Mouse (Mus musculus): ENCODE measurements around the gene Parn. TPM values are rescaled to one million over a fixed set of nuclear protein-coding genes. Genes with fewer than 3 reads are reported as not detected.
A peak's percentile ranks its signal among the peaks of the same experiment; 100 is the strongest.

The Parn gene
- polyA plus RNA-seq, 1 experiment, result 15.1 TPM

- H3K4me3 ChIP-seq (ENCODE audit: insufficient read depth, low read depth, low read length), result no peak overlapping the region
- no peaks in the 10 kb centered on the region for H3K36me3 ChIP-seq (ENCODE audit: control insufficient read depth, insufficient read depth, low read length)
- TF ChIP-seq POLR2A (IDR thresholded peaks at IDR 0.05; ENCODE audit: low read depth, low read length) (no peak), CTCF (conservative IDR thresholded peaks at IDR 0.05; ENCODE audit: insufficient read depth, insufficient read length, low read depth, low read length) (no peak)
- no peak overlapping the region for H3K27ac ChIP-seq (ENCODE audit: insufficient read depth, low read depth, low read length)
- no peaks in the 10 kb centered on the region for H3K27me3 ChIP-seq (replicated peaks; ENCODE audit: control insufficient read depth, insufficient read depth, low read length)
- peak; percentile 6 for DNase-seq
- H3K4me1 ChIP-seq (ENCODE audit: control insufficient read depth, insufficient read depth, low read length), result no peaks in the 10 kb centered on the region
- WGBS, result 60% methylated on average over 1 of the region's 1 CpGs
These were observed 88.0 kb downstream of the Parn start for GRCm38 (mm10) chr16:13580016-13580415.

DNA sequence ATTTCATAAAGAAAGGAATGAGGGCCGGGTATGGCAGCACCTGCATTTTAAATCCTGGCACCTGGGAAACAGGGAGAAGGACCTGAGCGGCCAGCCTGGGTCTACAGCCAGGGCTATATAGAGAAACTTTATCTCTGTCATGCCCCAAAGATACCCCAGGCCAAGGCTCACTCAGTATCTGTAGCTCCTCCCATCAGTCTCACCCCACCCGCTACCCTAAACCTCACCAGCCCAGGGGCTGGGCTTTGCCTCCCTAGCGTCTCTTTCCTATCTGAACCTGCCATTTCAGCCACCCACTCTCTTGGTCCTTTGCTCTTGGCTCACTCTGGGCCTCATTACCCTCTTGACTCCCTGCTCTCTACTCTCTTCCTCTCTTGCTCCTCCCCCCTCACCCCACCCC is 92.7 kb downstream of the Parn start:
- no peak for TF ChIP-seq CTCF (conservative IDR thresholded peaks at IDR 0.05; ENCODE audit: insufficient read depth, insufficient read length, low read depth, low read length)
- TF ChIP-seq POLR2A (IDR thresholded peaks at IDR 0.05; ENCODE audit: low read depth, low read length), result no peak
- 82% methylated on average over 4 of the region's 4 CpGs for WGBS
- DNase-seq, result no peak
- H3K4me1 ChIP-seq (ENCODE audit: control insufficient read depth, insufficient read depth, low read length), result no peaks in the 10 kb centered on the region
- H3K27me3 ChIP-seq (replicated peaks; ENCODE audit: control insufficient read depth, insufficient read depth, low read length), result no peaks in the 10 kb centered on the region
- no peaks in the 10 kb centered on the region for H3K36me3 ChIP-seq (ENCODE audit: control insufficient read depth, insufficient read depth, low read length)
- H3K27ac ChIP-seq (ENCODE audit: insufficient read depth, low read depth, low read length), result no peak overlapping the region
- H3K4me3 ChIP-seq (ENCODE audit: insufficient read depth, low read depth, low read length), result no peak overlapping the region

- no peak for DNase-seq
- H3K36me3 ChIP-seq (ENCODE audit: control insufficient read depth, insufficient read depth, low read length), result no peaks in the 10 kb centered on the region
- TF ChIP-seq CTCF (conservative IDR thresholded peaks at IDR 0.05; ENCODE audit: insufficient read depth, insufficient read length, low read depth, low read length) (no peak), POLR2A (IDR thresholded peaks at IDR 0.05; ENCODE audit: low read depth, low read length) (no peak)
- H3K27ac ChIP-seq (ENCODE audit: insufficient read depth, low read depth, low read length), result no peak overlapping the region
- no peaks in the 10 kb centered on the region for H3K4me1 ChIP-seq (ENCODE audit: control insufficient read depth, insufficient read depth, low read length)
- H3K27me3 ChIP-seq (replicated peaks; ENCODE audit: control insufficient read depth, insufficient read depth, low read length), result no peaks in the 10 kb centered on the region
- no peak overlapping the region for H3K4me3 ChIP-seq (ENCODE audit: insufficient read depth, low read depth, low read length)
- 98% methylated on average over 2 of the region's 2 CpGs for WGBS
These were observed 99.7 kb downstream of the Parn start for GRCm38 (mm10) chr16:13568280-13568679.

DNA sequence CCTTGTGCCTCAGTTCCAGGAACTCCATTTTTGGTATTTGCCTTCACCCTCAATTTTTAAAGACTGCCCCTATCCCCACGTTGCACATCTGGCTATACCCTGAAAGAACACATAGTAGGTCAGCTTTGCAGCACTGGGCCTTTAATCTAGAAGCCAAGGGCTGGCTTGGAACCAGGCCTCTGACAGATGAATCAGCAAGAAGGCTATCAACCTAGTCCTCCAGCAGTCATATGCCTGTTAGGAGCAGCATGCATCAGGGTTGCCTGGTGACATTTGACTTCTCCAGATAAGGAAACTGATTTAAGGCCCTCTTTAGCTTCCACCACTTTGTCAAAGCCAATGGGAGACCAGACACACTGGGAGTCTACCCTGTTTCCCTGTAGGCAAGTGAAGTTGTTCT is 100.4 kb downstream of the Parn start:
- DNase-seq, result no peak
- 90% methylated on average over 1 of the region's 1 CpGs for WGBS
- no peaks in the 10 kb centered on the region for H3K36me3 ChIP-seq (ENCODE audit: control insufficient read depth, insufficient read depth, low read length)
- no peaks in the 10 kb centered on the region for H3K4me1 ChIP-seq (ENCODE audit: control insufficient read depth, insufficient read depth, low read length)
- H3K4me3 ChIP-seq (ENCODE audit: insufficient read depth, low read depth, low read length), result no peak overlapping the region
- no peak overlapping the region for H3K27ac ChIP-seq (ENCODE audit: insufficient read depth, low read depth, low read length)
- no peaks in the 10 kb centered on the region for H3K27me3 ChIP-seq (replicated peaks; ENCODE audit: control insufficient read depth, insufficient read depth, low read length)
- TF ChIP-seq POLR2A (IDR thresholded peaks at IDR 0.05; ENCODE audit: low read depth, low read length), result no peak
- no peak for TF ChIP-seq CTCF (conservative IDR thresholded peaks at IDR 0.05; ENCODE audit: insufficient read depth, insufficient read length, low read depth, low read length)

DNA sequence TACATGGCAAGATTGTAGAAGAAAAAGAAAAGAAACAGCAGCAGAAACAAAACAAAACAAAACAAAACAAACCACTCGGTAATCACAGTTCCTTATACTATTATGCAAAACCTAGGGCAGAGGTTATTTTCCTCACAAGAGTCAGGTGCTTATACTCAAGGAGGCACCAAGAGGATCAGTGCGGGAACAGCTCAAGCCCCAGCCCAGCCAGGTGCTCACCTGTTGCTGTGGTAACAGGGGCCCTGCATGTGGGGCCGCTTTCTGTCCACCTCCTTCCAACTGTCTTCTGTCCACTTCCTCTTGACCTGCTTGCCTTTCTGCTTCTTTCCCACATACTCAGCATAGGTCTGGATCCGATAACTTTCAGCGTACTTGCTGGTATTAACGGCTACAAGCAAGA is 101.6 kb downstream of the Parn start:
- no peak overlapping the region for H3K4me3 ChIP-seq (ENCODE audit: insufficient read depth, low read depth, low read length)
- H3K4me1 ChIP-seq (ENCODE audit: control insufficient read depth, insufficient read depth, low read length), result no peaks in the 10 kb centered on the region
- 88% methylated on average over 6 of the region's 6 CpGs for WGBS
- H3K27ac ChIP-seq (ENCODE audit: insufficient read depth, low read depth, low read length), result no peak overlapping the region
- H3K36me3 ChIP-seq (ENCODE audit: control insufficient read depth, insufficient read depth, low read length), result no peaks in the 10 kb centered on the region
- TF ChIP-seq POLR2A (IDR thresholded peaks at IDR 0.05; ENCODE audit: low read depth, low read length) (no peak), CTCF (conservative IDR thresholded peaks at IDR 0.05; ENCODE audit: insufficient read depth, insufficient read length, low read depth, low read length) (no peak)
- H3K27me3 ChIP-seq (replicated peaks; ENCODE audit: control insufficient read depth, insufficient read depth, low read length), result no peaks in the 10 kb centered on the region
- DNase-seq, result no peak

DNA sequence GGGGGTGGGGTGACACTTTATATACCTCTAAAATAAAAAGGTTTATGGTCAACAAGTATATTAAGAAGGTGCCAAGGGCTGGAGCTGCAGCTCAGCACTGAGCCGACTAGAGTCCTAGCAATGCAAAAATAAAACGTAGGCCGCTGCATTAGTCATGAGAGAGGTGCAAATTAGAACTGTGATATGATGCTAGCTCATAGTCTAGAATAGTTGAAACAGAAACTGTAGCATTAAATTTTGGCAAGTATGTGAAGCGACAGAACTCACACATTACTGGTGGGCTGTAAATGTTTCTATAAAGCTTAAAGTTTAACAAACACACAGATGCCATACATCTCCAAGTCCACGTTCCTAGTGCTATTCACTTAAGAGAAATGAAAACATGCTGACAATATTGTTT is 102.7 kb downstream of the Parn start:
- 87% methylated on average over 5 of the region's 5 CpGs for WGBS
- Histone ChIP-seq H3K27me3 (replicated peaks; ENCODE audit: control insufficient read depth, insufficient read depth, low read length) (no peaks in the 10 kb centered on the region), H3K36me3 (ENCODE audit: control insufficient read depth, insufficient read depth, low read length) (no peaks in the 10 kb centered on the region), H3K27ac (ENCODE audit: insufficient read depth, low read depth, low read length) (no peak overlapping the region), H3K4me3 (ENCODE audit: insufficient read depth, low read depth, low read length) (no peak overlapping the region), H3K4me1 (ENCODE audit: control insufficient read depth, insufficient read depth, low read length) (no peaks in the 10 kb centered on the region)
- TF ChIP-seq POLR2A (IDR thresholded peaks at IDR 0.05; ENCODE audit: low read depth, low read length) (no peak), CTCF (conservative IDR thresholded peaks at IDR 0.05; ENCODE audit: insufficient read depth, insufficient read length, low read depth, low read length) (no peak)
- no peak for DNase-seq

- H3K4me1 ChIP-seq (ENCODE audit: control insufficient read depth, insufficient read depth, low read length), result no peaks in the 10 kb centered on the region
- no peaks in the 10 kb centered on the region for H3K27me3 ChIP-seq (replicated peaks; ENCODE audit: control insufficient read depth, insufficient read depth, low read length)
- H3K27ac ChIP-seq (ENCODE audit: insufficient read depth, low read depth, low read length), result no peak overlapping the region
- DNase-seq, result no peak
- 73% methylated on average over 2 of the region's 2 CpGs for WGBS
- H3K4me3 ChIP-seq (ENCODE audit: insufficient read depth, low read depth, low read length), result no peak overlapping the region
- no peak for TF ChIP-seq POLR2A (IDR thresholded peaks at IDR 0.05; ENCODE audit: low read depth, low read length)
- no peak for TF ChIP-seq CTCF (conservative IDR thresholded peaks at IDR 0.05; ENCODE audit: insufficient read depth, insufficient read length, low read depth, low read length)
- H3K36me3 ChIP-seq (ENCODE audit: control insufficient read depth, insufficient read depth, low read length), result no peaks in the 10 kb centered on the region; the same call in none of the 2 replicates
These were observed 110.2 kb downstream of the Parn start for GRCm38 (mm10) chr16:13557784-13558183.
